Mouse (Mus musculus): ENCODE results near the gene Pheta2. TPM values are rescaled to one million over a fixed set of nuclear protein-coding genes. Genes with fewer than 3 reads are reported as not detected.

Pheta2 gene
- polyA plus RNA-seq, 1 experiment from 2014 or later: 1.5 TPM

GRCm38 (mm10) chr15:82335194-82335593, 3.5 kb upstream of the Pheta2 start:
- peaks cover 24% of the 10 kb centered on the region for H3K4me1 ChIP-seq (replicated peaks)
- H3K27ac ChIP-seq: no peak overlapping the region
- ATAC-seq: no peak
- no peak overlapping the region for H3K4me3 ChIP-seq (replicated peaks)
- H3K9me3 ChIP-seq: no peaks in the 10 kb centered on the region
- no peak overlapping the region for H3K9ac ChIP-seq (replicated peaks)
- peaks cover 21% of the 10 kb centered on the region for H3K36me3 ChIP-seq
- peaks cover 7% of the 10 kb centered on the region for H3K27me3 ChIP-seq
- 98% methylated on average over 4 of the region's 4 CpGs for WGBS
- H3K4me2 ChIP-seq (replicated peaks): no peak overlapping the region

- H3K4me2 ChIP-seq (replicated peaks): no peak overlapping the region
- peaks cover 29% of the 10 kb centered on the region for H3K4me1 ChIP-seq (replicated peaks)
- H3K9me3 ChIP-seq: no peaks in the 10 kb centered on the region
- H3K9ac ChIP-seq (replicated peaks): 0 out of 2 replicates have a peak overlapping the region, but pooled peaks have one; percentile 6
- ATAC-seq: no peak
- peaks cover 18% of the 10 kb centered on the region for H3K27me3 ChIP-seq
- H3K4me3 ChIP-seq (replicated peaks): no peak overlapping the region
- H3K27ac ChIP-seq: no peak overlapping the region
- H3K36me3 ChIP-seq: peaks cover 18% of the 10 kb centered on the region
- WGBS: 79% methylated on average over 12 of the region's 12 CpGs
These were observed 2.1 kb upstream of the Pheta2 start for GRCm38 (mm10) chr15:82336629-82337028.

- no peak for ATAC-seq
- Histone ChIP-seq H3K9me3 (no peaks in the 10 kb centered on the region), H3K36me3 (peaks cover 18% of the 10 kb centered on the region), H3K9ac (replicated peaks) (peak overlapping the region; percentile 67), H3K27me3 (peaks cover 24% of the 10 kb centered on the region), H3K4me1 (replicated peaks) (peaks cover 29% of the 10 kb centered on the region), H3K4me2 (replicated peaks) (peak overlapping the region; percentile 66), H3K4me3 (replicated peaks) (peak overlapping the region; percentile 54), H3K27ac (0 out of 2 replicates have a peak overlapping the region, but pooled peaks have one; percentile 5)
- WGBS: 58% methylated on average over 4 of the region's 4 CpGs
These were observed 867 bp upstream of the Pheta2 start for GRCm38 (mm10) chr15:82337875-82338274.

- no peaks in the 10 kb centered on the region for H3K9me3 ChIP-seq
- peaks cover 16% of the 10 kb centered on the region for H3K36me3 ChIP-seq
- WGBS: 64% methylated on average over 10 of the region's 10 CpGs
- H3K9ac ChIP-seq (replicated peaks): peak overlapping the region; percentile 67
- H3K4me2 ChIP-seq (replicated peaks): peak overlapping the region; percentile 66
- peaks cover 29% of the 10 kb centered on the region for H3K4me1 ChIP-seq (replicated peaks)
- no peak overlapping the region for H3K27ac ChIP-seq
- H3K4me3 ChIP-seq (replicated peaks): peak overlapping the region; percentile 54
- no peak for ATAC-seq
- H3K27me3 ChIP-seq: peaks cover 24% of the 10 kb centered on the region
These were observed 408 bp downstream of the Pheta2 start for GRCm38 (mm10) chr15:82339150-82339549.

GRCm38 (mm10) chr15:82339634-82340254, 1.0 kb downstream of the Pheta2 start:
- Histone ChIP-seq H3K4me1 (replicated peaks) (peaks cover 29% of the 10 kb centered on the region), H3K4me2 (replicated peaks) (no peak overlapping the region), H3K36me3 (peaks cover 10% of the 10 kb centered on the region), H3K27ac (no peak overlapping the region), H3K4me3 (replicated peaks) (no peak overlapping the region), H3K27me3 (peaks cover 24% of the 10 kb centered on the region), H3K9ac (replicated peaks) (no peak overlapping the region), H3K9me3 (no peaks in the 10 kb centered on the region)
- no peak for ATAC-seq
- 80% methylated on average over 8 of the region's 8 CpGs for WGBS

GRCm38 (mm10) chr15:82340414-82341035, 1.8 kb downstream of the Pheta2 start:
- H3K4me1 ChIP-seq (replicated peaks): peaks cover 29% of the 10 kb centered on the region
- 39% methylated on average over 21 of the region's 21 CpGs for WGBS
- H3K27me3 ChIP-seq: peaks cover 24% of the 10 kb centered on the region
- H3K36me3 ChIP-seq: peaks cover 2% of the 10 kb centered on the region
- H3K4me3 ChIP-seq (replicated peaks): peak overlapping the region; percentile 29
- ATAC-seq: no peak
- no peaks in the 10 kb centered on the region for H3K9me3 ChIP-seq
- H3K4me2 ChIP-seq (replicated peaks): peak overlapping the region; percentile 53
- H3K9ac ChIP-seq (replicated peaks): peak overlapping the region; percentile 59
- H3K27ac ChIP-seq: no peak overlapping the region

- H3K9me3 ChIP-seq: no peaks in the 10 kb centered on the region
- peaks cover 24% of the 10 kb centered on the region for H3K27me3 ChIP-seq
- H3K4me3 ChIP-seq (replicated peaks): peak overlapping the region; percentile 29
- no peaks in the 10 kb centered on the region for H3K36me3 ChIP-seq
- H3K9ac ChIP-seq (replicated peaks): peak overlapping the region; percentile 59
- H3K4me2 ChIP-seq (replicated peaks): peak overlapping the region; percentile 53
- H3K4me1 ChIP-seq (replicated peaks): peaks cover 29% of the 10 kb centered on the region
- ATAC-seq: no peak
- 3% methylated on average over 40 of the region's 40 CpGs for WGBS
- H3K27ac ChIP-seq: no peak overlapping the region
These were observed 2.3 kb downstream of the Pheta2 start for GRCm38 (mm10) chr15:82341036-82341501.

- Histone ChIP-seq H3K4me3 (replicated peaks) (no peak overlapping the region), H3K27ac (no peak overlapping the region)
- WGBS: 75% methylated on average over 15 of the region's 15 CpGs
These were observed 3.2 kb downstream of the Pheta2 start for GRCm38 (mm10) chr15:82341675-82342542.

GRCm38 (mm10) chr15:82342543-82342935, 3.8 kb downstream of the Pheta2 start:
- Histone ChIP-seq H3K27ac (no peak overlapping the region), H3K9me3 (no peaks in the 10 kb centered on the region), H3K4me1 (replicated peaks) (peaks cover 26% of the 10 kb centered on the region), H3K36me3 (no peaks in the 10 kb centered on the region; the same call in 1 of the 2 replicates), H3K27me3 (peaks cover 24% of the 10 kb centered on the region), H3K9ac (replicated peaks) (no peak overlapping the region), H3K4me3 (replicated peaks) (no peak overlapping the region), H3K4me2 (replicated peaks) (no peak overlapping the region)
- WGBS: 81% methylated on average over 5 of the region's 5 CpGs
- no peak for ATAC-seq

More at GRCm38 (mm10) chr15:82341675-82342542, 3.2 kb downstream of the Pheta2 start:
- H3K9ac ChIP-seq (replicated peaks): no peak overlapping the region
- H3K4me1 ChIP-seq (replicated peaks): peaks cover 26% of the 10 kb centered on the region
- no peaks in the 10 kb centered on the region for H3K9me3 ChIP-seq
- H3K36me3 ChIP-seq: no peaks in the 10 kb centered on the region
- H3K27me3 ChIP-seq: peaks cover 24% of the 10 kb centered on the region
- 0 out of 2 replicates have a peak overlapping the region, but pooled peaks have one; percentile 53 for H3K4me2 ChIP-seq (replicated peaks)
- ATAC-seq: no peak

GRCm38 (mm10) chr15:82343368-82344287, 4.9 kb downstream of the Pheta2 start:
- H3K9me3 ChIP-seq: no peaks in the 10 kb centered on the region

GRCm38 (mm10) chr15:82344971-82345370, 6.2 kb downstream of the Pheta2 start:
- 91% methylated on average over 6 of the region's 6 CpGs for WGBS
- H3K9ac ChIP-seq (replicated peaks): no peak overlapping the region
- no peak overlapping the region for H3K4me2 ChIP-seq (replicated peaks)
- H3K4me3 ChIP-seq (replicated peaks): no peak overlapping the region
- peaks cover 24% of the 10 kb centered on the region for H3K36me3 ChIP-seq
- peaks cover 19% of the 10 kb centered on the region for H3K27me3 ChIP-seq
- no peak overlapping the region for H3K27ac ChIP-seq
- no peak for ATAC-seq
- peaks cover 25% of the 10 kb centered on the region for H3K4me1 ChIP-seq (replicated peaks)
- no peaks in the 10 kb centered on the region for H3K9me3 ChIP-seq

More at GRCm38 (mm10) chr15:82343368-82344287, 4.9 kb downstream of the Pheta2 start:
- 92% methylated on average over 27 of the region's 27 CpGs for WGBS
- peaks cover 25% of the 10 kb centered on the region for H3K4me1 ChIP-seq (replicated peaks)
- peaks cover 24% of the 10 kb centered on the region for H3K27me3 ChIP-seq
- no peak overlapping the region for H3K4me3 ChIP-seq (replicated peaks)
- H3K27ac ChIP-seq: no peak overlapping the region
- H3K36me3 ChIP-seq: peaks cover 10% of the 10 kb centered on the region
- ATAC-seq: no peak
- no peak overlapping the region for H3K9ac ChIP-seq (replicated peaks)
- H3K4me2 ChIP-seq (replicated peaks): no peak overlapping the region

Measured in midbrain, embryonic 13.5 days (tissue).